Mouse (Mus musculus) neural tube, embryonic 10.5 days (tissue): ENCODE measurements around the gene Hoxd11.

Experiments
- DNase-seq: peaks from one replicate; pipeline ENCODE4 v3.0.0-alpha.2; 2017; ENCODE audit warnings: low spot score; ENCODE audit errors: extremely low spot score

Hoxd11 gene

DNA sequence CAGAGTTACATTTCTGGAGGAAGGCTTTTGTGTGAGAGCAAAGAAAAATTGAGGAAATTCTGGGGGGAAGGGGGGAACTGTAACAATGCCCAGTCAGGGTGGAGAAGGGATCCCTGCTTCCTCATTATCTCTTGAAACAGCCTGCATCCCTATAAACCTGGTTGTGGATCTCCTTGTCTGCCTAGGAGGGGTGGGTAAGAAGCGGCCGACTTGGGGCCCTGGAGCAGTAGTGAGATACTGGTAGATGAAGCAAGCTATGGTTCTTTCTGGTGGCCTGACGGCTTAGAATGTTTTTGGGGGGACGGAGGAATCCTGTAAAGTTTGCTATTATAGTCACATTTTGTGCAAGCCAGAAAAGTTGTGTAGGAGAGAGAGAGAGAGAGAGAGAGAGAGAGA lies 14.1 kb downstream of the Hoxd11 start:
- no peak for DNase-seq

DNA sequence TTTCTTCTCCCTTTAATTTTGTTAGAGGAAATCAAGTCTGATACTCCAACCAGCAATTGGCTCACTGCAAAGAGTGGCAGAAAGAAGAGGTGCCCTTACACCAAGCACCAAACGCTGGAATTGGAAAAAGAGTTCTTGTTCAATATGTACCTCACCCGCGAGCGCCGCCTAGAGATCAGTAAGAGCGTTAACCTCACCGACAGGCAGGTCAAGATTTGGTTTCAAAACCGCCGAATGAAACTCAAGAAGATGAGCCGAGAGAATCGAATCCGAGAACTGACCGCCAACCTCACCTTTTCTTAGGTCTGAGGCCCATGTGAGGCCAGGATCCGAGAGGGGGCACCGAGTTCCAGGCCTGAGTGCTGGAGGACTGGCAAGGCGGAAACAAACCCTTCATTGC lies 14.7 kb downstream of the Hoxd11 start:
- peak; percentile 73 for DNase-seq

DNA sequence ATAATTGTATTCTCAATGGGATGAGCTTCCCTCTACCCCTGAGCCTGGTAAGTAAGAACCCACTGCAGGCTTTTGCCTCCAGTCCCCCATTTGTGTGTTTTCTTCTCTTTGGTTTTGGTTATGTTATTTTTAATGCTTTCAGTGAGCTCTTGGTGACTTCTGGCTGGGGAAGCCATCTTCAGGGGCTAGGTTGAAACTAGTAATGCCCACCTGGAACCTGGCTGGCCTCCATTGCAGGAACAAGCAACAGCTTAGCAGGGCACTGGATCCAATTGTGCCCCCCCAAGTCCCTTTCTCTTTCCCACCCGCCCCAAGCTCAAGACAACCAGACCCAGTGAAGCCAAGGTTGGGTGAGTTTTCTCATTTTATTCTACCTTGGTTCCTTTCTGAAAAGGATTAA lies 16.0 kb downstream of the Hoxd11 start:
- DNase-seq: no peak

DNA sequence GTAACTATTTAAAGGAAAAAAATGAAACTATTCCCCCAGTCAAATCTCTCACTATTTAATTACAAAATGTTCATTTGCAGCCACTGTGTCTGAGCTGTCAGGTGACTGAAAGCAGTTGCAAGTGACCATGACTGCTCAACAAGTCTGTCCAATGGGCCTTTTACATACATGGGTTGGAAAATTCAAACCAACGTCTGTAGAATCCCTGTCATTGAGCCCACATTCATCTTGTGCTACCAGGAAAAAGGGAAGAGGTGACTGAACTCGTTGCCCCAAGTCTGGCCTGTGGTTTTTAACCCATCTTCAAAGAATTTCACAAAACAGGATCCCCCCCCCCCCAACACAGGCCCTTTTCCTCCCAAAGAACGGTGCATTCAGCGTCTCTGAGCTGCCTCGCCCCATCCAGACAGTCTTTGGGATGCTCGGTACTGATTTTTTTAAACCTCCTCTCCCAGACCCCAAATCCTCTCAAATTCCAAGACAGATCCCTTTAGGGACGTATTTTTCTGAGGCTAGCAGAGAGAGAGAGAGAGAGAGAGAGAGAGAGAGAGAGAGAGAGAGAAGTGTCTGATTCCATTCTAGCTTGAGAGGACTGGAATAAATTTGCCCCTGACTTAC lies 16.6 kb downstream of the Hoxd11 start:
- DNase-seq: peak; percentile 37

DNA sequence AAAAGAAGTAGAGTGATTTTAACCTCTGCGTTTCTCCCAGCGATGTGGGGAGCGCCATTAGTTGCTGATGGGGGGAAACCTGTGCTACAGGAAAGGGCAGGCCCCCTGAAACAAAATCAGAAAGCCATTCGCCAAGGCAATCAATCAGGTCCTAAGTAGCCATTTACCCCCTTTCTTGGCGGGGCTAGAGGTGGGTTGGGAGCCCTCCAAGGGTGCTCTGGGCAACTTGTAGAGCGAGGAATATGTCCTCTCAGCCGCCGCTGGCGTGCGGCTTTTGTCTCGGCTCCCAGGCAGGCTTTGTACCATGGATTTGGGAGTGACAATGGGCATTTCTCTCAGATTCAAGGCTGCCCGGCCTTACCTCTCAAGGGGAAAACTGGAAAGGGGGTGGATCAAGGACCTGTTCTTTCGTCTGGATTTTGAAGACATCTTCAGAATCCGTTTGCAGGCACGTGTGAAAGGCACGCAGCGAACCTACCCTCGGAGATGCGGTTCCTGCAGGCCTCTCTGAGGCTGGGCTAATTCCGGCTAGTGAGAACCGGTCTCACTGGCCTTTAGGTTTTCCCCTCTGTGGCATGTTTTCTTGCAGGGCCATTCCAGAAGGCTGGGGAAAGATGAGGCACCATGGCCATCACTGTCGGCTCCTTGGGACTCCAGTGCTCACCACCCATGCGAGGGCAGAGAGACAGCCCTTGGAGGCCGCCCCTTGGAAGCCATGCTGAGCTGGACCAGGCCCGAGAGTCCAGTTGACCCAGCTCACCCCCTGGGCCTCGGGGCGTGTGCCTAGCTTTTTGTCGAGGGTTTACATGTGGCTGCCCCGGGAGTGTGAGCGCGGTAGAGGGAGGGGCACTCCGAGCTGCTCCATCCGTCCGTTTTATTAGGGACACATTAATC lies 17.3 kb downstream of the Hoxd11 start:
- peak; percentile 58 for DNase-seq

DNA sequence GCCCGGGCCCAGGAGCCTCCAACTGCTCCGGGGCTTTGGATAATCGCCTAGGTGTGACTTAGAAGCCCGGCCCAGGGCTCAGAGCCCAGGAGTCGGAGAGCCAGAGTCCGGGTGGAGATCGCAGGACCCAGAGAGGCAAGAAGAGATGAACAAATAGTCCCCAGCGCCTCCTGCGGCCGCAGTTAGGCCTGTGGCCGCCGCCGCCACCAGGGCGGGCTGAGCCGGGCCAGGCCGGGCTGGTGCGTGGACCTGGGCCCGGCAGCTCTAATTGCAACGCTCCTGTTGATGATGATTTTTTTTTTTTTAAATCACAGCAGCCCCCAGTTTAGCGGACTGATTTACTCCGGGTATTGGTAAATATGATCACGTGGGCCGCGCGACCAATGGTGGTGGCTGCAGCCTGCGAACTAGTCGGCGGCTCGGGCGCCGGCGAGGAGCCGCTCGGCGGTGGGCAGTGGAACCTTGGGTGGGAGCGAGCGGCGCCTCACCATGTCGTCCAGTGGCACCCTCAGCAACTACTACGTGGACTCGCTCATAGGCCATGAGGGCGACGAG lies 18.3 kb downstream of the Hoxd11 start, which contains the start of gene Hoxd9:
Gene Hoxd9, plus strand, starts transcription at position 161 of the 555 bp plus-strand sequence.
- DNase-seq: peak; percentile 85

DNA sequence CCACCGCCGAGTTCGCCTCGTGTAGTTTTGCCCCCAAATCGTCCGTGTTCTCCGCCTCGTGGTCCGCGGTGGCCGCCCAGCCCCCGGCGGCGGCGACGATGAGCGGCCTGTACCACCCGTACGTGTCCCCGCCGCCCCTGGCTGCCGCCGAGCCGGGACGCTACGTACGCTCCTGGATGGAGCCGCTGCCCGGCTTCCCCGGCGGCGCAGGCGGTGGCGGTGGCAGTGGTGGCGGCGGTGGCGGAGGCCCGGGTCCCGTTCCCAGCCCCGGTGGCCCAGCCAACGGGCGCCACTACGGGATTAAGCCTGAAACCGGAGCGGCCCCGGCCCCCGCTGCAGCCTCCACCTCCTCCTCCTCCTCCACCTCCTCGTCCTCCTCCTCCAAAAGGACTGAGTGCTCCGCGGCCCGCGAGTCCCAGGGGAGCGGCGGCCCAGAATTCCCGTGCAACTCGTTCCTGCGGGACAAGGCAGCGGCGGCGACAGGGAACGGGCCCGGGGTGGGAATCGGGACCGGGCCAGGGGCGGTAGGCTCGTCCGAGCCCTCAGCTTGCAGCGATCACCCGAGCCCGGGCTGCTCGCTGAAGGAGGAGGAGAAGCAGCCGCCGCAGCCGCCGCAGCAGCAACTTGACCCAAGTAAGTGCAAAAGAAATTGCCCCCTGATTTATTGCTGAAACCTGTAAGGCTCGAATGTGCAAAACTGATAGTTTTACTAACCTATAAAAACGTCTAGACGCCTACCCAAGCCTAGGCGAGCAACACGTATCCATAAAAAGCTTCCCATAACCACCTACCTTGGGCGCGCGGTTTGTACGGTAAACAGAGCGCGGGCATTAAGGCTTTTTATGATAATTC lies 19.1 kb downstream of the Hoxd11 start:
- peak; percentile 86 for DNase-seq

DNA sequence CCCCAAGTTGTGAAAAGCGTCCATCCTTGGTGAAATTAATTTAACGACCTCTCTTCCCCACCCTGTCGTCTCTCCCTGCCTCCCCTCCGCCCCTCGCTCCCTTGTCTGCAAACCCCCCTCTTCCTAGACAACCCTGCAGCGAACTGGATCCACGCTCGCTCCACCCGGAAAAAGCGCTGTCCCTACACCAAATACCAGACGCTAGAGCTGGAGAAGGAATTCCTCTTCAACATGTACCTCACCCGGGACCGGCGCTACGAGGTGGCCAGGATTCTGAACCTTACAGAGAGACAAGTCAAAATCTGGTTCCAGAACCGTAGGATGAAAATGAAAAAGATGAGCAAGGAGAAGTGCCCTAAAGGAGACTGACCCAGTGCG lies 19.7 kb downstream of the Hoxd11 start:
- DNase-seq: peak; percentile 70

DNA sequence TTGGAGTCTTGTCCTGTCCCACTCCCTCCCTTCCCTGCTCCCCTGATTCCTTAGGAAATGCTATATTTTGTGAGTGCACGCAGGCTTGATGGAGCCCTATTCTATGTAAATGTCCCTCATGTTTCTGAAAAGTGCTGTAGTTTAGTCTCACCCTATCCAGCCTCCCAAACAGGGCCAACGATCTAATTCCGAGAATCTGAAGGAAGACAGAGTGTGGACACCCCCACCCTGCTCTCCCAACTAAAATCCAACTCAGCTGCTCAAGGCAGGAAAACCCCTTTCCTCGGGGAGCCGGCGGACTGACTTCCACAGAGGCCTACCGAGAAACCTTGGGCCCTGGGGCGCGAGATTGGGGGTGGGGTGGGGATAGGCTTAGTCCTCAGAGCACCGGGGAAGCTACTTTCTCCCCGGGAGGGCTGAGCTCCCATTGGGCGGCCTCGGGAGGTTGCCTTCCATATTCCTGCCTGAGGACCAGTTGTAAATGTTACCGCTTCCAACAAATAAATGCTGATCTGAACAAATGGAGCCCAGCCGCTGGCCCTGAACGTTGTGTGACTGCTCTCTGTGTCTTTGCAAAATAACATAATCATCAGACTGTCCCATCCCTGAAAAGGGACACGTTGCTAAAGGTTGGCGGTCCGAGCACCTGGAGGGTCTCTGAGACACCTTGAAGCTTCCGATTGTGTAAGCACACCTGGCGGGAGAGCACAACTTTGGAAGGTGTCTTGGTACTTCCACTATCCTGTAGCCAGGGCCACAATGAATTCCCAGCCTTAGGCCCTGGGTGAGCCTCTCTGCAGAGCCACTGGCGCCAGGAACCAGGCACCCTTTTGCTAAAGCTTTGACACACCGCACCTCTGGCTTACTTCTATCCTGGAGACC lies 20.5 kb downstream of the Hoxd11 start:
- peak; percentile 70 for DNase-seq

DNA sequence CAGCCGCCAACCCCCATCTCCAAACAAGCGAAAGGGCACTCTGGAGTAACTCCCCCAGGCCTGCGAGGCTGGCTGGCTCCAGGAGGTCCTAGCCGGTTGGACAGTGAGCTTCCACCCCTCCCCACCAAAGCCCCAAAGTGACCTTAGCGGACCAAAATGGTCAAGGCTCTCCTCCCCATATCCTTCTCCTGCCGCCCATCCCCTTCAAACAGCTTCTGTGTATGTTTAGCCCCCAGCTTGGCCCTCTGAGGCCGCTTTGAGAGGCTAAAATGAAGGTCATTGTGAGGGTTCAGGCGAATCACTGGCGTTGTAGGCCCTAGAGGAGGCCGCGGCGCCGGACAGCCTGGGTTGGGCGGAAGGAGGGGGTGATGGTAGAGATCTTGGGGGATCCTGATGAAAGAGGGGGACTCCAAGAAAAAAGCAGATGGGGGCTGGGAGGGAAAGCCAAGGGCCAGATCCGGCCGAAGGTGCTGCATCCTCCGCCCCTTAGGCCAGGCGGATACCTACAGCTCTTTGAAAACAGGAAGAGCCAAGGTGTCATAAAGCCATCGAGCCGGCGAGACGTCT lies 21.3 kb downstream of the Hoxd11 start:
- DNase-seq: no peak

DNA sequence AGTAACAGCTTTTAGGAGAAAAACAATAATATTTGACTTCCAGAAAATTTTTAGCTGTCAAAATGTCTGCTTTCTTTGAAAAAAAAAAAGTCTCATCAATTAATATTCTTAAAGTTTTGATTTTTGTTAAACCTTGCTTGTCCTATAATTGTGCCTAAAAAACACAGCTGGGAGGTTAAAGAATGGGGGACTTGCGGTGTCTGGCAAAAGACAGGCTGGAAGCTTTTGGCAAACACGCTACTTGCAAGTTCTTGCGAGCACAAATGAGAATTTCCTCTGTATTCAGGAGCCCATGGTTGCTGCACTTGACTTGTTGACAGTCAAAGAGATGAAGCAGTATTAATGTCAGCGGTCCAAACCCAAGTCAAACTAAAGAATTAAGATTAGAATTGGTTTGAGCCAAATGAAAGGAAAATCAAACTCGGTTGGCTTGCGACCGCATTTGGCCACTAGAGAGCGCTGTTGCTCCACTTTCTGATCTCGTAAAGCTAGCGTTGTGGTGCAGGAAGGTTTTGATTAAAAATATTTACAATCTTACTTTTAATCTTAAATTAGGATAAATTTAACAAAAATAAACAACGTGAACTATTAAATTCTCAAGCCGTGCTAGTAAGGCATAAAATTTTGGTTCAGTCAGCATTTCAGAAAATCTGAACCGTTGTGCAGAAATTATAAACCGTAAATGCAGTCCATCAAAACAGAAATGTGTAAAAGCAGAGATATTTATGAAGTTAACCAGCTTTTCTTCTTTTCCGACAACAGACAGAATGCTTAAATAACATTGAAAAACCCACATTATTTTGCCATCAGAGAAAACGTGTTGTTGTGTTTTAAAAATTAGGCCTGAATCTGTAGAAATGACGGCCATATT lies 22.8 kb downstream of the Hoxd11 start:
- DNase-seq: peak; percentile 87

DNA sequence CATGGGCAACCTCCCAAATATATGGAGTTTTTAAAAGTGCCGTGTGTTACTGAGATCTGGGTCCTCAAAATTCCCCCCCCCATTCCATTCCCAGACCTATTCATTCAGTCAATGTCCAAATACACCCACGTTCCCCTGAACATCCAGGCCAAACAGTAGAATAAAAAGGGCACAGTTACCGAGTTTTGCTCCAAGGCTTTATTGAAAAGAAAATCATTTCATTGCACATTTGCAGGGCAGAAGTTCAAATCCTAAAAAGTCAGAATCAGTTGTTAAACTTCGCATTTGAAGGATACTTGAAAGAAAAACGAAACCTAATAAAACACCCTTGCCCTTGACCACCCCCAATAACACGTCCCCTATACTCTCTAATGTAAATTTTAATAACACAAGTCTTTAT lies 23.5 kb downstream of the Hoxd11 start:
- no peak for DNase-seq

DNA sequence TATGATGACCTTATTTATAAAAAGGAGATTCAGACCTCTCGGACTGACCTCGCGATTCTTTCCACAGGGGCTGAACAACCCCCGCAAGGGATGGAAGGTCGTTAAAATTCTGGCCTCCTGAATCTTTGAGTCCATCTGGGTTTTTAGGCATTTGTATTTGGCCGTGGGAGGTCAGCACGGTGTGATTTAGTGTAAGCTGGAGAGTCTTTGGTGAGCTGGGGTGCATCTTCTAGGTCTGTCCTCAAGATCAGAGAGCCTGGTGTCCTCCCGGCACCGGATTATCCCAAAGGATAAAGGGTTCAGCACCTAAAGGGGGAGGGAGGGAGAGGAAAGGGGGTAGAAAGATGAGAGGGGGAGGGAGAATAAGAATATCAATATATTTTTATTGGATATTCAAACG lies 24.0 kb downstream of the Hoxd11 start:
- peak; percentile 51 for DNase-seq

DNA sequence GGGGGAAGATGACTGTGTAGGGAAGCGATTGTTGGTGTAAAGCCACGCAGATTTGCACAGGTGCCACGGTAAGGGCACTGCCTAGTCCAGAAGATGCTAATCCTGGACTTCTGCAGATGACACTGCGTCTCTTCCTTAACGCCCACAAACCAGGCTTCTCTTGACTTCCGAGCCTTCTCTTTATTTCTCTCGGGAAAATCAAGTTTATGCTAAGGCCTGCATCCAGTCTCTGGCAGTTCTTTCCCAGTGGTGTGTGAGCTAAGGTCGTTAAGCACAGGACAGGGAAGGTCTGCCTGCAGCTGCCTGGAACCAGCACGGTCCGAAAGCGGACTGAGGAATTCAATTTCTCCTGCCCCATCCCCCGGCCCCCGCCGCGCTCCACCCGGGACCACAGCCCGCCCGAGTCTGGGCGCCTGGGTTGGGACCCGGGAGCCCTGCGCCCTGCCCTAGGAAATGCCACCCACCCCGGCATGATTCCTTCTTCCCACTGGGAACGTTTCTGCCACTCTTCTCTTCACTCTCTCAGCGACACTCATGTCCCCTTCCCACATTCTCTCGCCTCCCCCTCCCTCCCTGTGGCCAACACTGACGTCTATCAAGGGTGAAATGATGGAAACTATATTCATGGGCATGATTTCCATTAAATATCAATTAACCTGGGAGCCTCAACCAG lies 24.5 kb downstream of the Hoxd11 start:
- DNase-seq: no peak

DNA sequence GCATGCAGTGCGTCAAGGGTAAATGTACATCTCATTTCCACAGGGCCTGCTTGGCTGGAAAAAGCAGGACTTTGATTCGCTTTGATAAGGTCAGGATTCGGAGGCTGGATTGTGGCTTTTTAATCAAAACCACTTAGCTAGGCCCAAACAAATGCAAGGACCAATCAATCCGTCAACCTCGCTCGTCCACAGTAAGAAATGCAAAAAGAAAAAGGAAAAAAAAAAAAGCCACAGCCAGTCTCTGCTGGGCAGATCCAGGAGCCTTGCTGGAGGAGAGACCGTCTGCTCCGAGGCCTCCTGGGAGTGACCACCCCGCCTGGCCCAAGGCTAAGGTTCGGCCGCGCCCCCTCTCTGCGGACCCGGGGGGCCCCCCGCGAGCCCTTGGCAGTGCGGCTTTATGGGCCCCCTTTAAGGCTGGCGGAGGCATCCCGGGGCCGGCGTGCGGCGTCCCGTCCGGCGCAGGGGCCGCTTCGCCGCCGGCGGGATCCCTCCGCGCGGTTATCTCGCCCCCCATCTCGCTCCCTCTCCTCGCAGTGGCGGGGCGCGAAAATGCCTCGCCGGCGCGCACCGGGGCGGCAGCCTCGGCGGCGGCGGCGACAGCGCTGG lies 25.1 kb downstream of the Hoxd11 start, which contains the start of gene Hoxd8:
Gene Hoxd8, plus strand, starts transcription at position 223 of the 606 bp plus-strand sequence.
- DNase-seq: peak; percentile 89

DNA sequence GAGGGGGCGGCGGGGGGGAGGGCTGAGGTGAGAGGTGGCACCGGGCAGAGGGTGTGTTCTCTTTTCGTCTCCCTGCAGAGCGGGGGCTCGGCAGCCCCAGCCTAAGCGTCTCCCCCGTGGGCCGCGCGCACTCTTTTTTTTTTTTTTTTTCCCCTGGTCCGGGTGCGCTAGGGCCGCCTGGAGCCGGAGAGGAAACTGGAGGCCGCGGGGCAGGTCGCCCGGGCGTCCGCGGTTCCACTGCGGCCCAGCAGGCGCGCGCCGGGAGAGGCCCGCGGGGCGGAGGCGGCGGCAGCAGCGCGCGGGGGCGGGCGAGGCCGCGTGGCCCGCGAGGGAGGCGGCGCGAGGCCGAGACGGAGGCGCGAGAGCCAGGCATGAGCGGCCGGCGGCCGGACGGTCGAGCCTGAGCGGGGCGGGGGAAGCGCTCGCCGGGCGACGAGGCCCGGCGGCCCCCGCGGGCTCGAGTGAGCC lies 25.7 kb downstream of the Hoxd11 start:
- DNase-seq: peak; percentile 76

DNA sequence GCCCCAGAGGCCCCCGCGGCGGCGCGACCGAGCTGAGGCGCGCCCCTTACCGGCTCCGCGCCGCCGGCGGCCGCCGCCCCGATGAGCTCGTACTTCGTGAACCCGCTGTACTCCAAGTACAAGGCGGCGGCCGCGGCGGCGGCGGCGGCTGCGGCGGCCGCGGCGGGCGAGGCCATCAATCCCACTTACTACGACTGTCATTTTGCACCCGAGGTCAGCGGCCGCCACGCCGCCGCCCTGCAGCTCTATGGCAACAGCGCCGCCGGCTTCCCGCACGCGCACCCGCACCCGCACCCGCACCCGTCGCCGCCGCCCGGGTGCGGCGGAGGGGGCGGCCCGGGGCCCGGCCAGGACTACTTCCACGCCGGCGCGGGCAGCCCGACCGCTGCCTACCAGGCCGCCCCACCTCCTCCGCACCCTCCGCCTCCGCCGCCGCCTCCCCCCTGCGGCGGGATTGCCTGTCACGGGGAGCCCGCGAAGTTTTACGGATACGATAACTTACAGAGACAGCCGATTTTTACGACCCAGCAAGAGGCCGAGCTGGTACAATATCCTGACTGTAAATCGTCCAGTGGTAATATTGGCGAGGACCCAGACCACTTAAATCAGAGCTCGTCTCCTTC lies 26.2 kb downstream of the Hoxd11 start:
- peak; percentile 84 for DNase-seq
